Mouse (Mus musculus) liver, embryonic 14.5 days (tissue): ENCODE results near the gene Srpk1. TPM values are rescaled to one million over a fixed set of nuclear protein-coding genes. Genes with fewer than 3 reads are reported as not detected.
A peak's percentile ranks its signal among the peaks of the same experiment; 100 is the strongest.

ENCODE experiments used
- ATAC-seq: fragments of 200-750 bp; cut with Nextera tagmentation; 2 replicates; pipeline ENCODE4 v1.8.0; 2017; ENCODE audit warnings: moderate number of reproducible peaks, mild to moderate bottlenecking, moderate library complexity; ENCODE audit not compliant: insufficient read depth
- DNase-seq, 3 experiments: peaks; one replicate each; pipeline ENCODE4 v3.0.0-alpha.2; 2012 to 2013; ENCODE audit warnings: low read depth in 3 of 3, low spot score in 3 of 3
- H3K27ac ChIP-seq: fragments of 300-500 bp; sonication (generic); 2 replicates; pipeline ENCODE4 v1.5.1; 2014; ENCODE audit warnings: moderate library complexity, mild to moderate bottlenecking, control low read depth, inconsistent platforms
- H3K27me3 ChIP-seq: fragments of 300-500 bp; sonication (generic); 2 replicates; pipeline ENCODE4 v1.6.1; 2014; ENCODE audit warnings: mild to moderate bottlenecking, low read length, moderate library complexity; ENCODE audit not compliant: control insufficient read depth, insufficient read depth
- H3K36me3 ChIP-seq: fragments of 300-500 bp; sonication (generic); replicated peaks from 2 replicates; pipeline ENCODE4 v1.6.1; 2014; ENCODE audit warnings: low read depth; ENCODE audit not compliant: control insufficient read depth, insufficient read depth
- H3K4me1 ChIP-seq, 2 experiments: fragments of 200-500 bp in 1 of 2; fragments of 300-500 bp in 1 of 2; sonication (generic) in 1 of 2; replicated peaks; 2 replicates each; pipeline ENCODE4 v1.6.1; 2012 to 2014; ENCODE audit warnings: antibody characterized with exemption in 1 of 2, inconsistent platforms in 1 of 2, low read length in 1 of 2; ENCODE audit not compliant: control insufficient read depth in 2 of 2, insufficient read depth in 2 of 2
- H3K4me2 ChIP-seq: fragments of 300-500 bp; sonication (generic); 2 replicates; pipeline ENCODE4 v1.6.1; 2014; ENCODE audit warnings: low read depth, mild to moderate bottlenecking, control low read depth, moderate library complexity
- H3K4me3 ChIP-seq, 2 experiments: fragments of 200-500 bp in 1 of 2; fragments of 300-500 bp in 1 of 2; sonication (generic) in 1 of 2; 2 replicates each; pipeline ENCODE4 v1.5.1; 2012 to 2014; ENCODE audit warnings: low read depth in 2 of 2, low read length in 2 of 2, mild to moderate bottlenecking in 2 of 2, control low read depth in 1 of 2, inconsistent platforms in 1 of 2, moderate library complexity in 1 of 2; ENCODE audit not compliant: insufficient read depth in 1 of 2
- H3K9ac ChIP-seq: fragments of 300-500 bp; sonication (generic); replicated peaks from 2 replicates; pipeline ENCODE4 v1.6.1; 2014; ENCODE audit warnings: mild to moderate bottlenecking, control low read depth, moderate library complexity
- H3K9me3 ChIP-seq: fragments of 300-500 bp; sonication (generic); 2 replicates; pipeline ENCODE4 v1.6.1; 2016; ENCODE audit warnings: low read length, mixed read lengths; ENCODE audit not compliant: control insufficient read depth
- CTCF ChIP-seq: IDR thresholded peaks from 2 replicates; pipeline ENCODE4 v1.5.1; 2016; ENCODE audit warnings: antibody characterized with exemption, low read depth, control low read depth
- EP300 ChIP-seq: IDR thresholded peaks from 2 replicates; pipeline ENCODE4 v1.6.1; 2016; ENCODE audit warnings: antibody characterized with exemption, low read depth
- WGBS: fragments of 180-500 bp; shearing (Covaris S2); extraction: QIAGEN DNeasy Blood & Tissue Kit; methylation state at CpG from one replicate; pipeline ENCODE4 v1.1.7; 2014; ENCODE audit not compliant: insufficient replicate concordance; 5-methylcytosine and 5-hydroxymethylcytosine counted together
- polyA plus RNA-seq, 2 experiments: library from polyadenylated mRNA; depleted of rRNA in 1 of 2; stranded (reverse) in 1 of 2; unstranded in 1 of 2; fragments of >200 nt; fragmentation: Nextera tagmentation in 1 of 2; extraction: Ambion mirVana in 1 of 2; gene quantifications; 2 replicates each; pipeline versions ENCODE4 v1.2.1 to v1.2.3; 2012 to 2014

The Srpk1 gene
- polyA plus RNA-seq, 2 experiments: 12.9 to 40.8 TPM

DNA sequence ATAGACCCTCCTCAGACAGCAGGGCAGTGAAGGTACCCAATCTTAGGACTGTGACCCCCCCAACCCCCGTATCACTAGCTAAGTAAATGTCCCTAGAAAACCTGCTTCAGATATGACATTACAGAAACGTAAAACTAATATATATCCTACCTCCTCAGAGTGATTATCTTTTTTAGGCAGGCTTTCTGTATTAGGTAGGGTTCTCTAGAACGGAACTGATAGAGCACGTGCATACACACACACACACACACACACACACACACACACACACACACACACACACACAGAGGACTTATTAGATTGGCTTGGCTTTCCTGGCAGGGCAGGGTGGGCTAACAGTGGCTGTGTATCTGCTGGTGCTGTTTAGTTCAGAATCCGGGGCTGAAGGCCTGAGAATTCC, 13.3 kb upstream of the Srpk1 start:
- Histone ChIP-seq H3K36me3 (no peaks in the 10 kb centered on the region), H3K27me3 (no peaks in the 10 kb centered on the region), H3K4me2 (no peak overlapping the region), H3K4me3 (no peak overlapping the region), H3K9me3 (no peaks in the 10 kb centered on the region), H3K4me1 (no peaks in the 10 kb centered on the region), H3K9ac (no peak overlapping the region), H3K27ac (no peak overlapping the region)
- TF ChIP-seq EP300 (no peak), CTCF (no peak)
- WGBS: 27% methylated on average over 5 of the region's 5 CpGs
- ATAC-seq: no peak
- DNase-seq: no peak

DNA sequence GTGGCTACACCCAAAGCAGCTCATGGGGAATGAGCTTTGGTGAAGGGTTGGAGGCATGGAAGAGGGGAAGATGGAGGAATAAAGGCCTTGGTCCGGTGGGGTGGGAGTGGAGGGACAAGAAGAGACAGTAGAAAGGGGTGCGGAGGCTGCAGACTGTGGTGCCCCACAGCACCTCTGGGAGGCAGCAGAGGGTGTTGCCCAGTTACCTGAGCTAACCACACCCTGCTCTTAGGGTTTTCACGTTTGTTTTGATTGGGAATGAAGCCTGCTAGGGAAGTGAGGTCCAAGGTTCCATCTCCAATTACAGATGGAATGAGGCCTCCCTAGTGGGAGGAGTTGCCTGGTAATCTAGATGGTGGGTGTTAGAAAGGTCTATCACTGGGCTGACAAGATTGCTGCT, 6.6 kb upstream of the Srpk1 start:
- Histone ChIP-seq H3K4me3 (no peak overlapping the region), H3K9ac (no peak overlapping the region), H3K27me3 (no peaks in the 10 kb centered on the region), H3K4me1 (peaks cover 0 to 6% of the 10 kb centered on the region in 2 experiments; a peak in 1 of 4 replicates), H3K4me2 (no peak overlapping the region), H3K36me3 (no peaks in the 10 kb centered on the region), H3K9me3 (no peaks in the 10 kb centered on the region), H3K27ac (no peak overlapping the region)
- no peak for ATAC-seq
- TF ChIP-seq EP300 (no peak), CTCF (peak; percentile 29)
- WGBS: 48% methylated on average over 3 of the region's 3 CpGs
- DNase-seq: no peak

DNA sequence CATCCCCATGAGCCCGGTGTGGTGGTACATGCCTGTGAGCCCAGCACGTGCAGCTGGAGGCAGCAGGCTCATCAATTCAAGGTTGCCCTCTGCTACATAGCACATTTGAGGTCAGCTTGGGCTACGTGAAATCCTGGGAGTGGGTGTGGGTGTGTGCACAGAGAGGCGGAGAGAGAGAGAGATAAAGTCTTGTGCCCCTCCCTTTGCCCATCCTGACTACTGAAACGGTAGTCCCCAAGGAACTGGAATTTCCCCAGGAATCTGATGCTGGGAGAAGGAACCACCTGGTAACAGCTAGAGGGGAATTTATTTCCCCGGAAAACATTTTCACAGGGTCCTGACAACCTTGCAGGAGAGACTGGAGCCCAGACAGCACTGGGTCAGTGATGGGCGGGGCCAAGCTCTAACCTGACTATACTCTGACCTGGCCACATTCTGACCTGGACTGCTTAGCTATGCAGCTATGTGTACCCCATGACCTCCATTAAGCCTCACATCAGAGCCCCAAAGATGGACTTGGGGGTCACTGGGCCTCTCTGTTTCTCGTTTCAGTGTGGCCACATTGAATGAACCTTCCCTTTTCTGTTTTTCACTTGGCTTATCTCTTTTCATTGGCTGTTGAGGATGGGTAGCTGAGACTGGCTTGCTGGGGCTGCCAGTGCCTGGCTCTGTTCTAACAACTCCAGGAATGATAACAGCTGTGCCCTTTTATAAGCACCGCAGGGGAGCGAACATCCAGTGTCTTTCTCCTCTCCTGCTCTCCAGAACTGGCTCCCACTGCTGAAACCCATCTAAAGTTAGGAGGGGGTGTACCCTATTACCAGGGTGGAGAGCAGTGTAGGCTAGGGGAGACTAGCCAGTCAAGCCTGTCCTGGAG, 6.0 kb upstream of the Srpk1 start:
- peaks cover 0 to 6% of the 10 kb centered on the region in 2 experiments; a peak in 1 of 4 replicates for H3K4me1 ChIP-seq
- no peak overlapping the region for H3K4me2 ChIP-seq
- TF ChIP-seq CTCF (no peak), EP300 (no peak)
- no peak for ATAC-seq
- no peaks in the 10 kb centered on the region for H3K36me3 ChIP-seq
- no peak overlapping the region for H3K4me3 ChIP-seq
- WGBS: 38% methylated on average over 10 of the region's 10 CpGs
- no peaks in the 10 kb centered on the region for H3K27me3 ChIP-seq
- DNase-seq: no peak
- H3K27ac ChIP-seq: no peak overlapping the region
- H3K9me3 ChIP-seq: no peaks in the 10 kb centered on the region
- H3K9ac ChIP-seq: no peak overlapping the region

DNA sequence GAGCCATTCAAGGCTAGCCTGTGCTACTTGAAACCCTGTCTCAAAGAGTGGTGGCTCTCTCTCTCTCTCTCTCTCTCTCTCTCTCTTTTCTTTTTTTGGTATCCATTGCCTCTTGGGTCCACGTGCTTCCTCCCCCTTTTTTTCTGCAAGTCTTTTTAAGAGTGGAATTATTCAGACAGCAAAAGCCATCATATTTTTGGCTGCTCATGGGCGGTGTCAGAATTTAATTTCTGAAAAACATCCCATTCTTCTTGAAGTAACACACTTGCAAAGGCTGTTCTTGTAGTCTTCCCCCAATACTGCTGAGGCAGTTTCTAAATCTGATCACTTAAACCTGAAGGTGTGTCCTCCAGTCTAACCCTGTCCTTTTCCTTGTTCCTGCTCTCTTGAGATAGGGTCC, 4.4 kb upstream of the Srpk1 start:
- no peak overlapping the region for H3K4me2 ChIP-seq
- no peaks in the 10 kb centered on the region for H3K36me3 ChIP-seq
- no peak overlapping the region for H3K9ac ChIP-seq
- TF ChIP-seq EP300: no peak
- TF ChIP-seq CTCF: no peak
- no peaks in the 10 kb centered on the region for H3K27me3 ChIP-seq
- no peaks in the 10 kb centered on the region for H3K9me3 ChIP-seq
- ATAC-seq: no peak
- H3K4me3 ChIP-seq: no peak overlapping the region
- H3K27ac ChIP-seq: no peak overlapping the region
- H3K4me1 ChIP-seq: peaks cover 0 to 10% of the 10 kb centered on the region in 2 experiments; a peak in 2 of 4 replicates
- WGBS: 55% methylated on average over 2 of the region's 2 CpGs
- no peak for DNase-seq

DNA sequence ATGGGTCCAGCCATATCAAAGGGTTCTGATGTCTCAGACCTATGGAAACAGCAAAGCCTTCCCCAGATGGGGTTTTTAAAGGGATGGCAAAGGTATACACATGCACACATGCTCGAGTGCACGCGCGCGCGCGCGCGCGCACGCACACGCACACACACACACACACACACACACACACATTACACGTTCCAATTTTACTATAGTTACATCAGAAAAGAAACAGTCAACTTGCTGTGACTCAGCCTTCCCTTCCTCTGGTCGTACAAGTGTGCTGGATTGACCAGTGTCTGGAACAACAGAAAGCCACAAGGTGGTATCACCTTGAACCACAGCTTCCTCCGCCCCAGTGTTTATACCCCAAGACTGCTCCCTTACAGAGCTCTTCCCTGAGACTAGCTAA, 2.8 kb upstream of the Srpk1 start:
- H3K4me1 ChIP-seq: peaks cover 0 to 18% of the 10 kb centered on the region in 2 experiments
- no peak overlapping the region for H3K27ac ChIP-seq
- no peak overlapping the region for H3K4me2 ChIP-seq
- no peak for ATAC-seq
- 77% methylated on average over 15 of the region's 15 CpGs for WGBS
- H3K9ac ChIP-seq: no peak overlapping the region
- H3K27me3 ChIP-seq: no peaks in the 10 kb centered on the region
- TF ChIP-seq CTCF: no peak
- TF ChIP-seq EP300: no peak
- H3K9me3 ChIP-seq: no peaks in the 10 kb centered on the region
- H3K4me3 ChIP-seq: no peak overlapping the region
- no peak for DNase-seq
- H3K36me3 ChIP-seq: no peaks in the 10 kb centered on the region
